Mouse (Mus musculus): ENCODE measurements around the gene Fam219b.

The Fam219b gene

DNA sequence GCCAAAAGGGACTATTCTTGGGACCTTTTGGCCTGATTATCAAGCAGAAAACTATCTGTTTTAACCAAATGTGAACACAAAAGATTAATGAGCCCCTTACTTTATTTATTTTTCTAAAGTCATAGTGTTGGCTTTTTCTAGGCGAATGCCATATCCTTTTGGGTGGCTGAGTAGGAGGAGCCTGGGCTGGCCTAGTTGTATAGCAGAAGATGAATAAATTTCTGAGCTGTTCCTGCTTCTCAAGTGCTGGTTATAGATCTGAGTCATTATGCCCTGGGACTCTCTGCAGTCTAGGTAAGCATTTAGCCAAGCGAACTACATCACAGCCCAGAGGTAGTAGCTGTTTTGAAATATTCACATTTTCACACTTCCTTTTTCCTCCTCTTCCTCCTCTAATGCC, 11.8 kb upstream of the Fam219b start:
- no peak for DNase-seq (ENCODE audit: low spot score)

DNA sequence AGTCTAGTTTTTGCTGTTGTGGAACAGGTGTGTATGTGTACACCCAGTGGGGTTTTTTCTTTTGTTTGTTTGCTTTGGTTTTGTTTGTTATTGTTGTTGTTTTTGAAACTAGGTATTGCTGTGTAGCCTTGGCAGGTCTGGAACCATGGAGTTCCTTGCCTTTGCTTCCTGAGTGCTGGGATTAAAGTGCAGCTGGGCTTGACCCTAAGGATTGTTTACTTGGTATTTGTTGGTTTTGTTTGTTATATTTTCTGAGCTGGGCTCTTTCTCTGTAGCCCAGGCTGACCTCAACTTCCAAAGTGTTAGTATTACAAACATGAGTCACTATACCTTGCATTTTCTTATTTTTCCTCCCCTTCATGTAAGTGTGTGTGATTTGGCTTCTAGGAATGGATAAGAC, 10.9 kb upstream of the Fam219b start:
- no peak for DNase-seq (ENCODE audit: low spot score)

- DNase-seq (ENCODE audit: low spot score), result no peak
Observed at GRCm38 (mm10) chr9:57531946-57532345, 5.4 kb upstream of the Fam219b start.

DNA sequence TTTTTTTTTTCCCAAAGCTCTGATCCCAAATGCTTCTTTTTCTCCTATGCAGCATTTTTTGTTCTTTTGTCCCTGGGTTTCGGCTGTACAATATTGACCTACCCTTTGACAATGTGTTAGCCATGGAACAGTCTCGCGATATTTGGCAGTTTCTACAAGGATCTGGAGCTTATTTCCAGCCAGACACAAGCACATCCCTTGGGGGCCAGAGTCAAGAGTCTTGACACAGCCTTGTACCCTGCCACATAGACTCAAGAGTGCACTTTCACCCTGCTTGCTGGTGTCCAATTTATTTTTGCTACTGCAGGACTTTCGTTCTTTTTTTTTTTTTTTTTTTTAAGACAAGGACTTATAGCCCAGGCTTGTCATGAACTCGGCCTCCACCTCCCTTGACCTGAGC, 966 bp upstream of the Fam219b start:
- no peak for DNase-seq (ENCODE audit: low spot score)

GRCm38 (mm10) chr9:57537728-57538181, 427 bp downstream of the Fam219b start:
- no peak for DNase-seq (ENCODE audit: low spot score)

DNA sequence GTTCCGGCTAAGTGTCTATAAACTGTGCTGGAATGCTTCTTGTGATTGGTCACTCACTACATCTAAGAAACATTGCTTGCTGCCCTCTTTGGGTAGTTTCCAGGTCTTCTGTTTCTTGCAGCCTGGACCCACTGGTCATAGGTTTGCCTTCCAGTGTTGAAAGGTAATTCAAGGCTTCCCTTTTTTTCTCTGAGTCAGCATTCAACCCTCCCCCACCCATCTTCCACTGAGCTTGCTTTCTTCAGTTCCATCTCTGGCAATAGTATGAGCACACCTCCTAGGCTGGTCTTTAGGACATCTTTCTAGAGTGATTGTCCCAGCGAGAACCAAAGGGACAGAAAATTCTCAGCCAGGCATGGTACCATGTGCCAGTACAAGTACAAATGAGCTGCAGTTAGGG, 2.2 kb downstream of the Fam219b start:
- no peak for DNase-seq (ENCODE audit: low spot score)

DNA sequence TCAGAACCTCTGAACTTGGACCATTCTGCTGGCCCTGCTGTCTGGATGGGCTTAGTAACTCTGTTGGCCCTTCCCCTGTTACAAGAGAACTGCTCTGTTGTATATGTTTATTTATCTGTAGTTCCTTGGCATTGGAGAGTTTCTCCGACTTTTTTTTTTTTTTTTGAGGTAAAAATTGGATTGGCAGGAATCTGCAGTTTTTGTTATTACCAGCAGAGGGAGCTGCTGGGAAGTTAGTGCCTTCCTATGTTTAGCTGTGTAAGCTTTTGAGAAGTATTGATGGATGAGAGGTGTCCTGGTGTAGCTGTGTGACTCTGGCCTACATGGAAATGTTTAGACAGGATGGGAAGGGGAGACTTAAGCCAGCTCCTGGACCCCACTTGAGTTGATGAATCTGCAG, 4.0 kb downstream of the Fam219b start:
- no peak for DNase-seq (ENCODE audit: low spot score)

- DNase-seq (ENCODE audit: low spot score), result no peak
Observed at GRCm38 (mm10) chr9:57543951-57544350, 6.6 kb downstream of the Fam219b start.

GRCm38 (mm10) chr9:57547287-57547686, 10.0 kb downstream of the Fam219b start:
- no peak for DNase-seq (ENCODE audit: low spot score)

DNA sequence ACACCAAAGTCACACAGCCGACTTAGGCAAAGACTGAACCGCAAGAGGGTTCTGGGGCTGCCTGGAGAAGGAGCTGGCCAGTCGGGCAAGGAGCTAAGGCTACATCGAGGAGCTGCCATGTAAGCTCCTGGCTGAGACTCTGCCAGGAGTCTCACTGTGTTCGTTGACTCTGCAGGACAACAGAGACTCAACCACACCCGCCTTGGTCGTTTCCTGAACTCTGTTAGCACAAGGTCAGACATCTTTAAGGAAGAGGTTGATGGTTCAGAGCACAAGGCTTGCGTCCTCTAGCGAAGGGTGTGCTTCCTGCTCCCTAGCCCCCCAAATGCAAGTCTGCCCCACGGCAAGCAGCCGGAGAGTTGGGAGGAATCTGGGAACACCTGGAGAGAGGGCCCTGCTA, 10.5 kb downstream of the Fam219b start:
- DNase-seq (ENCODE audit: low spot score), result no peak

DNA sequence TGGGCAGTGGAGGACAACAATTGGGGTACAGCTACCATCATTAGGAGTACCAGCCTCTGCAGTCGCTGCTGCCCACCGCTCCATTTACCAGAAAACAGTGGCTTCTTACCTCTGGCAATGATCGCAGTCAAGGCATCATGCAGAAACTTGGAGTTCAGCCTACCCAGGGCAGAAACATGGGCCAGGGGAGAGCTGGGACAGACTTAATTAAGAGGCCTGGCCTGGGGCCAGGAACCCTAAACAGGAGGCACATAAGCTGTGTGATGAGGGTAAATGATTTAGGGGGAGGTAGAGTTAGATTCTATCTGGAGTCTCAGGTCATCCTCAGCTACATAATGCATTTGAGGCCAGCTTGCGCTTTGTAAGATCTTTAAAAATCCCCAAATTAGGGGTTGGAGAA, 11.9 kb downstream of the Fam219b start:
- no peak for DNase-seq (ENCODE audit: low spot score)

GRCm38 (mm10) chr9:57550126-57550862, 13.0 kb downstream of the Fam219b start:
- DNase-seq (ENCODE audit: low spot score), result no peak

GRCm38 (mm10) chr9:57552139-57552887, 15.0 kb downstream of the Fam219b start, which contains the start of gene Mpi:
Gene Mpi, minus strand, starts transcription at chr9:57552763.
- no peak for DNase-seq (ENCODE audit: low spot score)

DNA sequence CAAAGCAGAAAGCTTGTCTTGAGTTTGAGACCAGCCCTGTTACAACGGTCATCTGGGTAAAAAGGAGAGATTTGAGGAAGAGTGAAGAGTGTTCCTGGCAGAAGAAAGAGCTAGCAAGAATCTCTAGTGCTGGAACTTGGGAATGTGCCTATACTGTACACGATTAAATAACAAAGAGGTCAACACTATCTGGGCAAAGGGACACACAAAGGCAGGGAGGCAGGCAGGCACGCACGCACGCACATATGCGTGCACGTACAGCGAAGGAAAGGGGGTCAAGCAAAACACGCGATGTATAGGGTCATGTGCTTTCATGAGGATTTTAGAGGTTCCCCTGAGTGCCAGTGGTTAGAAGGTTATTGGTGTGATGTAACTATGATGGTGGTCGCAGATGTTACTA, 15.8 kb downstream of the Fam219b start:
- DNase-seq (ENCODE audit: low spot score), result no peak

DNA sequence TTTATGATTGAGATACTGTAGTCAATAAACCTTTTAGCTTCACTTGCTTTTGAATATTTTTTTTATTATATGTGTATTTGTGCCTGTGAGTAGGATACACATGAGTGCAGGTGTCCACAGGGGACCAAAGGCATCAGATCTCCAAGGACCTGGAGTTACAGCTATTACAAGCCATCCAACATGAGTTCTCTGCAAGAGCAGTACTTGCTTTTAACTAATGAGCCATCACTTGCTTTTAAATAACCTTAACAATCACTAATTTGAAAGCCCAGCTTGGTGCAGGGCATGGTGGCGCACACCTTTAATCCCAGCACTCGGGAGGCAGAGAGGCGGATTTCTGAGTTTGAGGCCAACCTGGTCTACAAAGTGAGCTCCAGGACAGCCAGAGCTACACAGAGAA, 17.4 kb downstream of the Fam219b start:
- no peak for DNase-seq (ENCODE audit: low spot score)

DNA sequence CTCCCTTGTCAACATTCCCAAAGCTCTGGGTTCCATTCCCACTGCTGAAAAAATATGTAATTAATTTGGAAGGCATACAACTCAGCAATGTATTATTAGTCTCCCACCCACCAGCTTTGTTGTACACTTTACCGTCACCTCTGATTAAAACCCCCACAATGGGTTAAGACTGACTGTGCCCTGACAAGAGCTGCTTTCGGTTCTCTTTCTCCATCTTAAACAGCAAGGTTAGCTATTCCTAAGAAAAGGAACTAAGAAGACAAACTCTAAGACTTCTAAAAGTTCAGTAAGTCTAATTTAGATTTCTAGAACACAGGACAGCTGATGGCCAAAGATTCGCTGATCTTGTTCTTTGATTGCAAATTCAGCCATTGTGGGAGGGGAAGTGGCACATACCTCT, 19.9 kb downstream of the Fam219b start:
- no peak for DNase-seq (ENCODE audit: low spot score)

GRCm38 (mm10) chr9:57558625-57559024, 21.3 kb downstream of the Fam219b start:
- DNase-seq (ENCODE audit: low spot score), result no peak

GRCm38 (mm10) chr9:57559568-57559967, 22.2 kb downstream of the Fam219b start:
- DNase-seq (ENCODE audit: low spot score), result no peak

- DNase-seq (ENCODE audit: low spot score), result no peak
Observed at GRCm38 (mm10) chr9:57560263-57560662, 22.9 kb downstream of the Fam219b start.

DNA sequence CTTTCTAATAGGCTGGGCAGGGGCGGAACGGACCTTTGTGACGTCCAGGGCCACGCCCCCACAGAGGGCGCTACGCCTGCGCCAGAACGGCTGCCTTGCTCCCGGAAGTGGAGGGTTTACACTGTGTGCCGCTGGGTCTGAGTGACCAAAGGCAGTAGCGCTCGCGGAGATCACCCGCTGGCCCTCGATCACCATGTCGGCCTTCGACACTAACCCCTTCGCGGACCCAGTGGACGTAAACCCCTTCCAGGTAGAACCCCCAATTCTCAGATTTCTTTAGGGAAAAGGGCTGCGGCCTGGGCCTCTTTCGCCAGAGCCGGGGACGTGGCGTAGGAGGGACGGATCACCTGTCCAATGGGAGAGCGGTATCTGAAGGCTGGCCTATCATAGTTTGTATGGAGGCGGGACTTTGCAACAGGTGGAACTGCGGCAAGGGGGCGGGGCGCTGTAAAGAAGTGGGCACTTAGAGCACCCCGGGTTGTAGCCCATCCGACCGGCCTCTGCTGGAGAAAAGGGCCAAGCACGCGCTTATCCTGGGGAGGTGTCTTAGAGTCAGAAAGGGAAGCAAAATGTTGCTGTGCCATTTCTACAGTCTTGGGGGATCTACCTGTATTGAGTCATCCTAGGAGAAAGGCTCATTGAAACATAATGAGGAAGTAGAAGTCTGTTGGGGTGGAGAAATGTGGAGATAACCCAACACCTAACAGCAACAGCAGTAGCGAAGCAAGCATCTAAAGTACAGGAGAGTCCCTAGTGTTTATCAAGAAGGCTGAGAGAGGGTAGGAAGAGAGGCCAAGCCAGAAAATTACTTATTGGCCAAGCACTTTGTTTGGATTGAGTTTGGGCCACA, 23.8 kb downstream of the Fam219b start, which contains the start of gene Scamp2:
Gene Scamp2 (plus strand): TSS at position 83 of the 850 bp plus-strand sequence.
- peak; percentile 88 for DNase-seq (ENCODE audit: low spot score)

DNA sequence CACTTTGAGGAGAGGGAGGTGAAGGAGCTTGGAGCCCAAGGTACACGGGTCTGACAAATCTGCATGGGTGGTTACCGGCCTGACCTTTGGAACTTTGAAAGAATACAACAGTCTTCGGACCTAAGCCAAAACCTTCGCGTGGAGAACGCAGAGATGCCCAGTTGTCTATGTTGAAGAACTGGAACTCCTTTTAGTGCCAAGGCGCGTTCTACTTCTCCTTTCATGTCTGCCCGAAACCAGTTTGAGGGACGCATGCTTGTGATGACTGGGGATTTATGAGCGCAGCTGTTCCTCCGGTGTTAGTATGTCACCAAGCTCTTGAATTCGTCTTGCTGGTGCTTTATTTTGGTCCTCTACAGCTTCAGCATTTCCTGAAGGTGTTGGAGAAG, 24.4 kb downstream of the Fam219b start:
- DNase-seq (ENCODE audit: low spot score), result no peak

- DNase-seq (ENCODE audit: low spot score), result no peak
Observed at GRCm38 (mm10) chr9:57562896-57563372, 25.6 kb downstream of the Fam219b start.
